Mouse (Mus musculus) C2C12 (cell line): Measurements from ENCODE around the gene Pde10a.

Source experiments
- CEBPB ChIP-seq: IDR thresholded peaks from one replicate; pipeline ENCODE4 v1.6.1; 2011; ENCODE audit warnings: low read depth, mild to moderate bottlenecking, control low read depth, moderate library complexity
- CTCF ChIP-seq: IDR thresholded peaks from one replicate; pipeline ENCODE4 v1.5.1; 2011; ENCODE audit not compliant: control insufficient read depth, insufficient read depth, insufficient read length
- MAX ChIP-seq: IDR thresholded peaks from one replicate; pipeline ENCODE4 v1.6.1; 2011; ENCODE audit warnings: mild to moderate bottlenecking, control low read depth
- MYOD1 ChIP-seq: IDR thresholded peaks from one replicate; pipeline ENCODE4 v1.6.1; 2011; ENCODE audit warnings: low read depth; ENCODE audit not compliant: control insufficient read depth, insufficient read length
- MYOG ChIP-seq: IDR thresholded peaks from one replicate; pipeline ENCODE4 v1.6.1; 2011; ENCODE audit not compliant: control insufficient read depth, insufficient read length; ENCODE audit errors: extremely low read depth
- USF1 ChIP-seq: IDR thresholded peaks from one replicate; pipeline ENCODE4 v1.6.1; 2011; ENCODE audit warnings: low read depth, mild to moderate bottlenecking, control low read depth, moderate library complexity

DNA sequence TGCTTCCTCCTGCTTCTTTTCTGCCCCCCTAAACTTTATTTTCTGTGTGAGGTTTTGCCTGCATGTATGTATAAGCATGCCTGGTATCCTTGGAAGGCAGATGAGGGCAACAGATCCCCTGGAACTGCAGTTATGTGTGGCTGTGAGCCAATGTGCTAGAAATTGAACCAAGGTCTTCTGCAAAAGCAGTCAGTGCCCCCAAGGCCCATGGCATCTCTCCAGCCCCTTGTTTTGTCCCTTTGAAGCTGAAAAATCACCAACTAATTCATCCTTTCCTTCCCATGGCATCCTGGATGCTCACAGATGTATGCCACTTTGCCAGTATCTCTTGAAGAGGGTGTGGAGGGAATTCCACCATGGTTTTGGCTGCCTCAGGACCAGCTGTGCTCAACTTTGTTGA is 40.0 kb upstream of the Pde10a start:
- TF ChIP-seq CTCF (no peak), USF1 (no peak), MYOD1 (no peak), MYOG (no peak), MAX (no peak), CEBPB (no peak)
